ENCODE assay signal across 16 mouse cellular contexts in the genomic region with DNA sequence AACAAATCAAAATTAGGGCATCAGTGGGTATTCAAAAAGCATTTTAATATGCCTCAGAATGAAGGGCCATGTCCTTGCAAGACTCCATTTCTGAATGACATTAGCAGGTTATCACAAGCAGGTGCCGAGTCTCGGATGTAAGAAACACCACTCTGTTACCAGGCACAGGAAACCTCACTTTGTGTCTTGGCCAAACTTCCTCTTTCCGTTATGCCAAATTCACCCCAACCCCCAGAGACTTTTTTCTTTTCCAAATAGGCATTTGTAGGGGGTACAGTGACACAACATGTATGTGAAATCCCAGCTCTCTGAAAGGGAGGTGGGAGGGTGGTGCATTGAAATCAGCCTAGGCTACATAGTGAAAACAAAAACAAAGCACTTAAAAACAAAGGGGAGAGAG. TPM values are rescaled to one million over a fixed set of nuclear protein-coding genes. Genes with fewer than 3 reads are reported as not detected.
A peak's percentile ranks its signal among the peaks of the same experiment; 100 is the strongest.
DNase-seq lines count a peak whose midpoint lies in the region; ATAC-seq and TF ChIP-seq lines count a peak whose summit lies in the region.
"Had no signal": no experiment of that assay in that cellular context is flagged by ENCODE, and none has a peak within 500 bp of the region (broad histone marks: within the 10 kb centered on the region; RNA-seq: fewer than 3 reads in every experiment).

No protein-coding gene starts in this region.

- H3K4me2 ChIP-seq in lung, postnatal 0 days (replicated peaks; ENCODE audit: low read depth, low read length), result no peak overlapping the region
- H3K4me2 ChIP-seq in forebrain, embryonic 13.5 days, result no peak overlapping the region
- no peak overlapping the region for H3K4me2 ChIP-seq in forebrain, embryonic 15.5 days (replicated peaks)
- H3K4me2 ChIP-seq: forebrain, embryonic 12.5 days; liver, embryonic 13.5 days; midbrain, embryonic 12.5 days had no signal

- H3K27ac ChIP-seq in lung, postnatal 0 days (ENCODE audit: low read length), result no peak overlapping the region
- no peak overlapping the region for H3K27ac ChIP-seq in forebrain, embryonic 13.5 days
- no peak overlapping the region for H3K27ac ChIP-seq in forebrain, embryonic 15.5 days (replicated peaks)
- H3K27ac ChIP-seq: forebrain, embryonic 12.5 days; limb, embryonic 10.5 days; liver, embryonic 13.5 days; midbrain, embryonic 12.5 days had no signal

- whole genome bisulfite sequencing in lung, postnatal 0 days, result 68% methylated on average over 3 of the region's 3 CpGs
- WGBS in forebrain, embryonic 13.5 days, result 82% methylated on average over 3 of the region's 3 CpGs
- 79% methylated on average over 3 of the region's 3 CpGs for WGBS in forebrain, embryonic 15.5 days

- H3K9ac ChIP-seq in lung, postnatal 0 days (replicated peaks; ENCODE audit: low read depth), result no peak overlapping the region
- H3K9ac ChIP-seq in forebrain, embryonic 13.5 days, result no peak overlapping the region
- no peak overlapping the region for H3K9ac ChIP-seq in forebrain, embryonic 15.5 days (replicated peaks)
- H3K9ac ChIP-seq: forebrain, embryonic 12.5 days; liver, embryonic 13.5 days; midbrain, embryonic 12.5 days had no signal

- no peaks in the 10 kb centered on the region for H3K36me3 ChIP-seq in lung, postnatal 0 days (ENCODE audit: insufficient read depth, low read length)
- H3K36me3 ChIP-seq in forebrain, embryonic 13.5 days (ENCODE audit: poor library complexity, severe bottlenecking), result no peaks in the 10 kb centered on the region
- H3K36me3 ChIP-seq in forebrain, embryonic 15.5 days, result no peaks in the 10 kb centered on the region
- H3K36me3 ChIP-seq: forebrain, embryonic 12.5 days; limb, embryonic 10.5 days; liver, embryonic 13.5 days; midbrain, embryonic 12.5 days had no signal

- TF ChIP-seq CTCF in lung, postnatal 0 days (IDR thresholded peaks at IDR 0.05), result no peak

- ATAC-seq in lung, postnatal 0 days, result no peak
- ATAC-seq in forebrain, embryonic 13.5 days, result no peak
- no peak for ATAC-seq in forebrain, embryonic 15.5 days (replicated peaks)
- ATAC-seq: hindbrain, embryonic 16.5 days had no signal

- intact Hi-C loops in heart, postnatal 36 days (cut with DNase I), result no loop called here

- H3K4me1 ChIP-seq in lung, postnatal 0 days (ENCODE audit: insufficient read depth, low read depth, low read length), result no peaks in the 10 kb centered on the region
- H3K4me1 ChIP-seq in forebrain, embryonic 13.5 days, result no peaks in the 10 kb centered on the region
- H3K4me1 ChIP-seq in forebrain, embryonic 15.5 days, result no peaks in the 10 kb centered on the region
- H3K4me1 ChIP-seq: forebrain, embryonic 12.5 days; limb, embryonic 10.5 days; midbrain, embryonic 12.5 days had no signal

- DNase-seq in lung, postnatal 36 days, result peak; percentile 12
- DNase-seq in lung, postnatal 0 days (ENCODE audit: low spot score), result no peak
- DNase-seq in B cell, adult 2 months, result peak; percentile 37 to 40
- DNase-seq in c-Kit-positive CD71-negative TER-119-negative erythroid progenitor cells, embryonic 14.5 days (ENCODE audit: low read depth), result peak; percentile 28
- peak; percentile 53 for DNase-seq in naive thymus-derived CD4-positive, alpha-beta T cell, adult 2 months (ENCODE audit: low read depth)
- DNase-seq in heart, postnatal 36 days, result no peak
- DNase-seq: cerebellum, adult 11 months; embryo, embryonic 11 days; liver, embryonic 13.5 days; lung, postnatal 10 days had no signal

- H3K4me3 ChIP-seq in lung, postnatal 0 days (ENCODE audit: low read depth, low read length), result no peak overlapping the region
- H3K4me3 ChIP-seq in forebrain, embryonic 13.5 days, result no peak overlapping the region
- H3K4me3 ChIP-seq in forebrain, embryonic 15.5 days, result no peak overlapping the region
- H3K4me3 ChIP-seq: forebrain, embryonic 12.5 days; limb, embryonic 10.5 days; liver, embryonic 13.5 days; midbrain, embryonic 12.5 days had no signal

- H3K9me3 ChIP-seq in lung, postnatal 0 days (ENCODE audit: low read length), result no peaks in the 10 kb centered on the region
- no peaks in the 10 kb centered on the region for H3K9me3 ChIP-seq in forebrain, embryonic 13.5 days (replicated peaks)
- no peaks in the 10 kb centered on the region for H3K9me3 ChIP-seq in forebrain, embryonic 15.5 days
- H3K9me3 ChIP-seq: forebrain, embryonic 12.5 days; limb, embryonic 10.5 days; liver, embryonic 13.5 days; midbrain, embryonic 12.5 days had no signal

- no peak for TF ChIP-seq EP300 in lung, postnatal 0 days (IDR thresholded peaks at IDR 0.05)

- H3K27me3 ChIP-seq in lung, postnatal 0 days (replicated peaks; ENCODE audit: insufficient read depth, low read length), result no peaks in the 10 kb centered on the region
- H3K27me3 ChIP-seq in forebrain, embryonic 13.5 days, result no peaks in the 10 kb centered on the region
- no peaks in the 10 kb centered on the region for H3K27me3 ChIP-seq in forebrain, embryonic 15.5 days
- H3K27me3 ChIP-seq: forebrain, embryonic 12.5 days; liver, embryonic 13.5 days; midbrain, embryonic 12.5 days had no signal

RNA-seq across cellular contexts. Expression of gene Cdc14a, which starts 12.3 kb away (rescaled TPM):
- polyA plus RNA-seq in lung, postnatal 0 days (2015; fragmentation: Nextera tagmentation; extraction: Ambion mirVana), result 8.2 and 8.9 TPM in 2 replicates
- total RNA-seq in heart, postnatal 36 days (2021), result 1 to 10 TPM; 3.0 to 4.6 TPM
- 11.9 and 12.5 TPM in 2 replicates for polyA plus RNA-seq in forebrain, embryonic 13.5 days (2015; fragmentation: Nextera tagmentation; extraction: Ambion mirVana)
- 8.5 TPM in 2 replicates for polyA plus RNA-seq in forebrain, embryonic 15.5 days (2015; fragmentation: Nextera tagmentation; extraction: Ambion mirVana)

Comparison
In these comparisons a context has a peak if more than half of its experiments do, and no peak if none do; other contexts are left out.
1. DNase-seq: peak in lung, postnatal 36 days (single experiment), B cell, adult 2 months (2 of 2), c-Kit-positive CD71-negative TER-119-negative erythroid progenitor cells, embryonic 14.5 days (single experiment) and naive thymus-derived CD4-positive, alpha-beta T cell, adult 2 months (single experiment); none in lung, postnatal 0 days (single experiment) and heart, postnatal 36 days (0 of 2).